Mouse (Mus musculus) urinary bladder, postnatal 10 days (tissue): Measurements from ENCODE around the gene Anks4b.

ENCODE experiments used
- DNase-seq: peaks from one replicate; pipeline ENCODE4 v3.0.0; 2022; ENCODE audit warnings: low spot score

Anks4b gene

DNA sequence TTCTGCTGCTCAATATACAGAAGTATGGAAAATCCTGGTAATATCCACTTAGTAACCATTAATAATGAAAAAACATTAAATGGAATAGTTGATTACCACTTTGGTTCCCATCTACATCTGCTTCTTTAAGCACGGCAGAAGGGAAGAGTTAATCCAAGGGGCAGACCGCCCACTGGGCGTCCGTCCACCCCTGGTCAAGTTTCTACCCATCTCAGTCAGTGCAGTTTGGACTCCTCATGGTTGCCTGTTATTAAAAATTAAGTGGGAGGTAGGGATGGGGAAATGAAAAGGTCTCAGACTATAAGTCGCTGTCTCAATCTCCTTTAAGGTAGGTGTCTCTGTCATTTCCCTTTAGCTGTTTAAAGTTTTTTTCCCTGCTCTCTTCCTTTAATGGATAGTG, 15.3 kb downstream of the Anks4b start:
- no peak for DNase-seq

DNA sequence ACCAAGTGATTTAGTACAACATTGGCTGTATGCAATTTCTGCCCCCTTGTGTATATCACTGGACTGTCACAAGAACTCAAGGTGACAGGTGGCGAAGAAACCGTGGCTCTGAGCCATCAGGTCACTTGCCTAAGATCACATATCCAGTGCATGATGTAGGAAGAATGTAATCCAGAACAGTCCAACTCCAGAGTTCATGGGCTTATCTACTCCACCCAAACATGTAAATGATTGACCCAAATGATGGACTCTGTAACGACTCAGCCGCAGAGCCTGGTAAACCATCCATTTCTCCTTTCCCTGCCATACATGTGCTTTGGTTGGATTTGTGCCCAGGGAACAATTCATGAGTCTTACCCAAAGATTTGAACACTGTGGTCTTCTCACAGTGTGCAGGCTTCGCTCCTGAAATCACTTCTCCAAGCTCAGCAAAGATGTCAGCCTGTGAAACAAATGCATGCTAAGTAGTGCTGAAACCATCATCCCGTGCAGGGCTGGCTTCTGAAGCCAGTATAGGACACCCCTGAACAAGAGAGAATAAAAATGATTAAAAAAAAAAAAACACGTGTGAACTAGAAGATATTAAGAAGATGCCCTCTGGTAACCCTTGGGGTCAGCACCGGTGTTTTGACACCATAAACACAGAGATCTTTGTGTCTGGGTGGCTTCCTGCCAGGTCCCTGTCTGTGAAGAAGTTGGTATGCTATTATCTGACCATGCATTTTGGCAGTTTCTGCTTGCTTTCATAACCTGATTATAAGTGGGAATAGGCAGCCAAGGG, 15.9 kb downstream of the Anks4b start:
- DNase-seq = no peak

DNA sequence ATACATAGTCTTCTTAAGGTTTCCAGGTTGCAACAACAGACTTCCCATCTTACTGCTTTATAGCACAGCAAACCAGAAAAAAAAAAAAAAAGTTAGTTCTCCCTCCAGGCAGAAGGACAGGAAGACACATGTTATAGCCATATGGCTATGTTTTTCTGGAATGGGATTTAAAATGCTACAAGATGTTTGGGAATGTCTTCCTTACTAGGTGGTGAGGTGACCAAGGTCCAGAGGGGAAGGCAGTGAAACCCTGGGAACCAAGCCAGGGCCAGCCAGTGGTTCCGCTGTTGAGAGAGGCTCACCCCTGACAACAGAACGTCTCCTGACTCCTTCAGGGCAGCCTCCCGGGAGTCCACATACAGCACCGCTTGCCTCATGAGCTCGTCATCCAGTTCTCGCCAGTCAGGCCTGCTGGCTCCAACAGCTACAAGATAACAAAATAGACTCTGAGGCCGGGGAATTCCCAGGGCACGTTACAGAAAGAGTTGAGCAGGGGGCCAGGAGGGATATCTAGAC, 16.6 kb downstream of the Anks4b start:
- no peak for DNase-seq

DNA sequence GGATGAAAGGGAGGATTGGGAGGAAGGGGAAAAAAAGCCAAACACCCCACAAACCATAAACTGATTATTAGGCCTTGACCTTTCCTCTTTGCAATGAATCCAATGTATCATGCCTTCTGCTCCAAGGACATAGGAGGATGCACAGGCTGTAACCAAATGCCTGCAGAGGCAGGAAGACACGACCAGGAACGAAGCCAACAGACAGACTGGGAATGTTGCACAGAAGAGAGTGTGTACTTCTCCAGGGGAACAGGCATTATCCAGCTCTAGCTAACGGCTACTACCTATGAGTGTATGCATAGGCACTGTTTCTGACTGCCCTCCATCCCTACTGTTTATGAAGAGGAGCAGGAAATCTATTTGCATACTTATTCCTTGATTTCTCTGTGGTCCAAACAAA, 18.5 kb downstream of the Anks4b start:
- DNase-seq = no peak

DNA sequence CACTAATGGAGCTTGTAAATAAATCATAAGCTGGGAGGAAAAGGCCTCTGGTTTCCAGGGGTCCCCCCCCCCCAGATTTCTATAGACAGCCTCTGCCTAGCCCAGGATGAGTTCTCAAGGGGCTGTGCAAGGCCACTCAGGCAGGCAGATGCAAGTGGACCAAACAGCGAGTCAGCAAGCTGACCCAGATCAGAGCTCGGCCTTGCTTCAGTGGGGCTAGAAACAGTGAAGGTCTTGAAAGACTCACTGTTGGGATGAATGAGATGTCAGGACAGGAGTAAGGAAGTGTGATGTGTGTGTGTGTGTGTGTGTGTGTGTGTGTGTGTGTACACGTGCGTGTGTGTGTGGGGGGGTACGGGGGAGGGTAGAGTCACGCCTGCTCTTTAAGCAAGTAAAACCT, 19.2 kb downstream of the Anks4b start:
- DNase-seq = no peak

DNA sequence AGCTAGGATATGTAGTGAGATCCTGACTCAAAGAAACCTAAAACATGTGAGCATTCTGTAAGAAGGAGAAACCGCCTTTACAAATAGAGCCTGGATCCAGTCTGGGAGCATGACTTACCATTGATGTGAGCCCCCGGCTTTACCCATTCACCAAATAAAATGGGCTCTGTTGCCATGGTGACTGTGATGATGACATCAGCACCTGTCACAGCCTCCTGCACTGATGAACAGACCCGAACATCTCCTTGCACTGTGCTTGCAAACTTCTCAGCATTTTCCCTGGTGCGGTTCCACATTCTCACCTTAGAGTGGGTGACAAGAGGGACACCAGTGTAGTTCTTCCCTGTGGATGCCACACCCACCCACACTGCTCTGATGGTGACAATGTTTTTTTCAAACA, 21.5 kb downstream of the Anks4b start:
- DNase-seq = no peak

DNA sequence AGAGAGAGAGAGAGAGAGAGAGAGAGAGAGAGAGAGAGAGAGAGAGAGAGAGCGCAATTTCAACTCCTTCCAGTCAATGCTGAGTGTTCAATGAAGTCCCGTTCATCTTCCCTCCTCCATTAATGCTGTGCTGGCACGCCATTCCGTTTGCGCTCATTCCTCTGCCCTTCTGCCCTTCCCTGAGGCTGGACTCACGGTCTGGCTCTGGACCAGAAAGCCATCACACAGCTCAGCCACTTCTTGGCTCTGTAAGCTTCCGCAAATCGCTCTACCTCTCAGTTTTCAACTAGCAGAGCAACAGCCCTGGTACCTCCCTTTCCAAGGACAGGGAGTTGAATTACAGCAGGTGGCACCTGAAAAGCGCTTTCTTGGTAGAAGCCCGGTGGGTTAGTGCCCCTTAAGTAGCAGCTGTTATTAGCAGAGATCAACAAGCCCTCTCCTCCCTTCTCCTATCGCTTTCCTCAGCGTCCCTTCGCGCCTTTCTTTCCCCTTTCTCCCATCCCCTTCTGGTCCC, 27.6 kb downstream of the Anks4b start:
- no peak for DNase-seq

DNA sequence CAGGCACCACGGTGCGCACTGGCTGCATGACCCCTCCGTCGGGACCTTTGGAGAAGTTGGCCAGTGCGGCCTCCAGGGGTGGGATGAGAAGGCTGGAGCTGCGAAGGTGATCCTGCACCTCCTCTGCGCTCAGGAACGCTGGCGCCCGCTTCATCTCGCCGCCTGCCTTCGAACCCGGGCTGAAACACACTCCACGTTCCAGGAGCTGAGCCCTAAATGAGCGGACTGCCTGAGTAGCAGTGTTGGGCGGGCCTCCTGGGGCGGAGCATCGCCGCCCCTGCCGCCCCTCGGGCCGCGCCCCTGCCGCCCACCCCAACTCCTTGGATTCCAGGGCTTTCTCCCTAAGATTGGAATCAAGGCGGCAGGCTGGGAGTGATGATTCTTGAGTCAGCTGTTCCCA, 28.1 kb downstream of the Anks4b start, which contains the start of gene Crym:
TSS of gene Crym (minus strand) at position 341 of the 400 bp plus-strand sequence.
- DNase-seq = no peak

DNA sequence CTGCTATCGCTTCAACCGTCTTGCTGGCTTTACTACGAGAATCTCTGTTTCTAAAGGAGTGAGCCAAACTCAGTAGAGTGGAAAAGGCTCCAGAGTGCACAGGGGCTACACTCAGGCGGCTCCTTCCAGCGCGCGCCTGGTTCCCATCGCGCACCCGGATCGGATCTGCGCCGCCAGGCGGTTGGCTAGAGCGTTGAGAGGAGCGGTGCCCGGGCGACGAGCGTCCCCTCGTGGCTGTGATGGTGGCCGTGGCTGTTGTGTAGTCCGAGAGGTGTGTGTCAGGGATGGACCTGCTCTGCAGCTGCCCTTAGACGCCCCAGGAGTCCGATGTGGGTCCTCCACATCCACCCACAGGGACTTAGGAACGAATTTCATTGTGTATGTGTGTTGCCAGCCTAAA, 30.1 kb downstream of the Anks4b start, which contains the start of gene Abca14:
TSS of gene Abca14 (plus strand) at position 173 of the 400 bp plus-strand sequence.
- peak; percentile 48 for DNase-seq

DNA sequence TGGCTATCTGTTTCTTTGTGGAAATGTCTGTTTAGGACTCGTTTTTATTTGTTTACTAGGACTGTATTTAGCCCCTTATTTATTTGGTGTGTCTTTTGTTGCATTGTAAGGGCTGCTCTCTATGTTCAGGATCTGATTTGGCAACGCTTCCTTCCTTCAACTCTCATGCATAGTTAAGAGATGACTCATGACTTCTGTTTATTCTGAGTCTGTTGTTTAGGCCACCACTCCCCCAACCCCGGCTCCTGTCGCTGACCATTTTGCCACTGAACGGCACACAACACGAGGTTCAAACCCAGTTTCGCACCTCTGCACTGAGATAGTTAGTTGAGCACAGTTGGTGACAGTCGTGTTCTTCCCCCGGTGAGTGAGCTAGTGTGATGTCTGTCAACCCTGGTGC, 32.3 kb downstream of the Anks4b start:
- DNase-seq = no peak

DNA sequence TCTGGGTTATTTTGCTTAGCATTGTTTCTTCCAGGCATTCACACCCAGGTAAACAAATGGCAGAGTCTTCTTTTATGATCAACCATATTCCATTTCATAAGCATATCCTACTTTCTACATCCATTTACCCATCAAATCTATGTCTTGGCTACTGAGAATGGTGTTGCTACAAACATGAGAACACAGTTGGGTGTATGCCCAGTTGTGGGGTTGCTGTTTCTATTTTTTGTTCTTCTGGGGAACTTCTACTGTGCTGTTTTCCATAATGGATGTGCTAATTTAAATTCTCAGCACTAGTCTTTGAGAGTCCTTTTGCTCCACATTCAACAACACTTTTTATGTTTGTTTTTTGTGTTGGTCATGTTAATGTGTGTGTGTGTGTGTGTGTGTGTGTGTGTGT, 54.9 kb downstream of the Anks4b start:
- DNase-seq = no peak
